Mouse (Mus musculus): ENCODE measurements around the gene Trpm4. TPM values are rescaled to one million over a fixed set of nuclear protein-coding genes. Genes with fewer than 3 reads are reported as not detected.
A peak's percentile ranks its signal among the peaks of the same experiment; 100 is the strongest.

The Trpm4 gene
- total and polyA plus RNA-seq, 3 experiments, result 9.3 to 17.6 (median 12.0) TPM

GRCm38 (mm10) chr7:45336319-45336718 is 2.7 kb upstream of the Trpm4 start:
- Histone ChIP-seq H3K79me2 (replicated peaks; ENCODE audit: control insufficient read depth, extremely low read depth, insufficient read depth, poor library complexity, severe bottlenecking) (no peaks in the 10 kb centered on the region), H3K9me3 (replicated peaks; ENCODE audit: low read length) (peaks cover 5% of the 10 kb centered on the region), H3K27ac (ENCODE audit: insufficient read depth, low read depth) (no peak overlapping the region), H3K4me2 (ENCODE audit: insufficient read depth, low read depth, poor library complexity, severe bottlenecking) (no peak overlapping the region), H3K36me3 (replicated peaks in 1 of 2; ENCODE audit: control insufficient read depth in 1 of 2, insufficient read depth in 1 of 2, low read length in 1 of 2) (no peaks in the 10 kb centered on the region), H3K9ac (ENCODE audit: insufficient read depth, low read depth) (no peak overlapping the region), H3K27me3 (replicated peaks) (peaks cover 85% of the 10 kb centered on the region), H3K4me3 (replicated peaks in 1 of 3; ENCODE audit: low read depth in 2 of 3, low read length in 2 of 3, poor library complexity in 1 of 3) (no peak overlapping the region), H3K4me1 (ENCODE audit: control insufficient read depth in 1 of 2, insufficient read depth in 2 of 2) (peaks cover 43 to 67% of the 10 kb centered on the region in 2 experiments)
- TF ChIP-seq MEF2A (IDR thresholded peaks at IDR 0.05; ENCODE audit: borderline replicate concordance, low read depth, low read length) (no peak), MAZ (IDR thresholded peaks at IDR 0.05; ENCODE audit: low read depth, low read length) (no peak), ZMIZ1 (IDR thresholded peaks at IDR 0.05; ENCODE audit: low read depth, low read length) (no peak), CHD2 (IDR thresholded peaks at IDR 0.05; ENCODE audit: low read length) (no peak), JUN (IDR thresholded peaks at IDR 0.05; ENCODE audit: insufficient read depth, low read depth, low read length) (no peak), ZC3H11A (IDR thresholded peaks at IDR 0.05; ENCODE audit: low read depth, low read length) (no peak), EP300 (IDR thresholded peaks at IDR 0.05; ENCODE audit: low read length) (peak; percentile 34; the same call in 1 of the 2 replicates), MAFK (IDR thresholded peaks at IDR 0.05; ENCODE audit: insufficient replicate concordance, low read length) (no peak), ZKSCAN1 (IDR thresholded peaks at IDR 0.05; ENCODE audit: borderline replicate concordance, low read depth, low read length) (no peak), NRF1 (IDR thresholded peaks at IDR 0.05; ENCODE audit: low read depth, low read length) (peak; percentile 65), RCOR1 (conservative IDR thresholded peaks at IDR 0.05; ENCODE audit: low read depth, low read length) (no peak), IRF4 (IDR thresholded peaks at IDR 0.05; ENCODE audit: low read depth, low read length) (peak; percentile 61; the same call in 1 of the 2 replicates), RAD21 (IDR thresholded peaks at IDR 0.05; ENCODE audit: low read depth, low read length) (no peak), HCFC1 (IDR thresholded peaks at IDR 0.05; ENCODE audit: low read depth, low read length) (no peak), KAT2A (IDR thresholded peaks at IDR 0.05; ENCODE audit: insufficient replicate concordance, low read length) (no peak), E2F4 (IDR thresholded peaks at IDR 0.05; ENCODE audit: insufficient replicate concordance, low read depth, low read length) (no peak), ELF1 (IDR thresholded peaks at IDR 0.05; ENCODE audit: low read depth, low read length) (no peak), SMC3 (IDR thresholded peaks at IDR 0.05; ENCODE audit: low read depth, low read length) (no peak), ZNF384 (IDR thresholded peaks at IDR 0.05; ENCODE audit: low read depth, low read length) (no peak), TBP (conservative IDR thresholded peaks at IDR 0.05; ENCODE audit: low read depth, low read length) (no peak), MXI1 (IDR thresholded peaks at IDR 0.05; ENCODE audit: low read depth, low read length) (no peak), UBTF (IDR thresholded peaks at IDR 0.05; ENCODE audit: low read depth, low read length) (no peak), BHLHE40 (IDR thresholded peaks at IDR 0.05; ENCODE audit: low read depth, low read length) (peak; percentile 30; the same call in 1 of the 2 replicates)
- peak; percentile 48 for DNase-seq (ENCODE audit: extremely low read depth)
- dilution Hi-C loops (cut with MboI; ENCODE audit: extremely low pct_ligation_motif_present, extremely low pct_unique_long_range_greater_than_20kb, low sequenced_read_pairs) (no loop called here), in situ Hi-C loops (cut with MboI; ENCODE audit: low pct_ligation_motif_present, low pct_unique_long_range_greater_than_20kb, low sequenced_read_pairs) (no loop called here)
